Mouse (Mus musculus) forebrain, embryonic 15.5 days (tissue): ENCODE results near the gene Abcg1. TPM values are rescaled to one million over a fixed set of nuclear protein-coding genes. Genes with fewer than 3 reads are reported as not detected.

Experiments used
- ATAC-seq: fragments of 200-750 bp; cut with Nextera tagmentation; replicated peaks from 2 replicates; pipeline ENCODE4 v1.8.0; 2017; ENCODE audit warnings: mild to moderate bottlenecking, moderate TSS enrichment, moderate library complexity
- H3K27ac ChIP-seq: fragments of 300-500 bp; sonication (generic); replicated peaks from 2 replicates; pipeline ENCODE4 v1.5.1; 2015; ENCODE audit warnings: mild to moderate bottlenecking, inconsistent platforms
- H3K27me3 ChIP-seq: fragments of 300-500 bp; sonication (generic); 2 replicates; pipeline ENCODE4 v1.6.1; 2015; ENCODE audit warnings: inconsistent platforms
- H3K36me3 ChIP-seq: fragments of 300-500 bp; sonication (generic); 2 replicates; pipeline ENCODE4 v1.6.1; 2015; ENCODE audit warnings: mild to moderate bottlenecking, inconsistent platforms
- H3K4me1 ChIP-seq: fragments of 300-500 bp; sonication (generic); 2 replicates; pipeline ENCODE4 v1.6.1; 2015; ENCODE audit warnings: inconsistent platforms
- H3K4me2 ChIP-seq: fragments of 300-500 bp; sonication (generic); replicated peaks from 2 replicates; pipeline ENCODE4 v1.6.1; 2015; ENCODE audit warnings: mild to moderate bottlenecking, inconsistent platforms
- H3K4me3 ChIP-seq: fragments of 300-500 bp; sonication (generic); 2 replicates; pipeline ENCODE4 v1.5.1; 2015; ENCODE audit warnings: mild to moderate bottlenecking, inconsistent platforms
- H3K9ac ChIP-seq: fragments of 300-500 bp; sonication (generic); replicated peaks from 2 replicates; pipeline ENCODE4 v1.6.1; 2015; ENCODE audit warnings: mild to moderate bottlenecking, inconsistent platforms
- H3K9me3 ChIP-seq: fragments of 300-500 bp; sonication (generic); 2 replicates; pipeline ENCODE4 v1.6.1; 2016; ENCODE audit warnings: inconsistent platforms
- WGBS: fragments of 180-500 bp; shearing (Covaris S2); methylation state at CpG from one replicate; pipeline ENCODE4 v1.1.7; 2015; ENCODE audit warnings: mixed read lengths; 5-methylcytosine and 5-hydroxymethylcytosine counted together
- polyA plus RNA-seq: library from polyadenylated mRNA; unstranded; fragments of >200 nt; fragmentation: Nextera tagmentation; extraction: Ambion mirVana; gene quantifications from 2 replicates; pipeline ENCODE4 v1.2.1, GENCODE M21; 2015

Abcg1 gene
- polyA plus RNA-seq, 1 experiment from 2014 or later: 20.8 TPM

DNA sequence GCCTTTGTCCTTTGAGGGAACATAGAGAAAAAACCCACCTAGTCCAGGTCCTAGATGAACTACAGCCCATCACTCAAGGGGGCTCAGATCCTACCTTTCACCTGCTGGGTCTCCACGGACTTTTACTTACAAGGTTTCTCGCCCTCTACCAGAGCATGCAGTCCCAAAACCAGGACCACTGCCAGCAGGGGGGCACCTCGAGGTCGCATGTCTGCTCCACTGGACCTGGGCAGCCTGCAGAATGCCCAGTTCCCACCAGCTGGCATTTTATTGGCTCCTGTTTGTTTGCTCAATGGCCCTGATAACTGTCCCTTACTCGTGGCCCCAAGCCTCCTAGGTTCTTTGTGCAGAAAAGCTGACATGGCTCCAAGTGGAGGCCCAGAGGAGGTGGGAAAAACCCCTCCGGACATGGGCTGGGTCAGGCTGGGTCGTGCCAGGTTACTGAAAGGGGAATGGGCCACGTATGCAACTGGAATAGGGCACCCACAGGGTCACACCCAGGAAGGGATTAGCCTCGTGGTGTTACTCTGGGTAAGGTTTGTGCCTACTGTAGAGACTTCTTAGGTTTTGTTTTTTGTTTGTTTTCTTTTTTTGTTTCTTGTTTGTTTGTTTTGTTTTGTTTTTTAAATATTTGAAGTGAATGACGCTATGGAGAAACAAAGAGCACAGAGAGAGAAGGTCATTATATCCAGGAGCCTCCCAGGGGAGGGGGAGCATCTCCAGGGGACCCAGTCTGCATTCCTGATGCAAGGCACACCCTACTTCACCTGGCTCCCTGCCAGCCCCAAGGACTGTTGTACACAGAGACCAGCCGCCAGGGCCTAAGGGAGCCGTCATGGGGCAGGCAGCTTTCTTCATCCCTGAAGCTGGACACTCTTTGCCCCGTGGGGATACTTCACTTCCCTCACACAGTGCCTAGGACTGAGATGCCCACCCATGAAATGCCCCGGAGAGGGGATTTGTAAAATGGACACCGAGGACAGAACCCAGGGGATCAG, 86.9 kb downstream of the Abcg1 start, which contains the start of gene Tff2:
TSS of gene Tff2 (minus strand) at position 243 of the 998 bp plus-strand sequence.
- H3K4me1 ChIP-seq: no peaks in the 10 kb centered on the region
- WGBS: 54% methylated on average over 15 of the region's 15 CpGs
- H3K9me3 ChIP-seq: no peaks in the 10 kb centered on the region
- no peak within 1 kb of the TSS for H3K4me3 ChIP-seq
- no peak within 1 kb of the TSS for H3K27ac ChIP-seq
- no peaks in the 10 kb centered on the region for H3K36me3 ChIP-seq
- H3K27me3 ChIP-seq: no peaks in the 10 kb centered on the region
- H3K4me2 ChIP-seq: no peak within 1 kb of the TSS
- H3K9ac ChIP-seq: no peak within 1 kb of the TSS
- ATAC-seq: no peak

DNA sequence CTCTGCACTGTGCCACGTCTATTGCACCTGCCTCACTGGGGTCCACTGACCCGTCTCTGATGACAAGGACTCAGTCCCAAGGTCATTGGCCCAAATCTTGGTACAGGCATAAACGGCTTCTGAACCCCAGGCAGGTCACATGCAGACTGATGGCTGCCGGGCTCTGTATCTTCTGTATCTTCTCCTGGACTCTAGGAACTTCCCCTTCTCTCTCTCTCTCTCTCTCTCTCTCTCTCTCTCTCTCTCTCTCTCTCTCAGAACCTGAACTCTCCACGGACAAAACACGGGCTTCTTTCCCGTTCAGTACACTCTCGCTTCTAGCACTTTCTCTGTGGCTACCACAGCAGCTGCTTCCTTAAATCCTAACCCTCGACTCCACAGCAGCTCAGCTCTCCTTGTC, 88.5 kb downstream of the Abcg1 start:
- no peaks in the 10 kb centered on the region for H3K9me3 ChIP-seq
- 81% methylated on average over 9 of the region's 9 CpGs for WGBS
- H3K4me2 ChIP-seq: no peak overlapping the region
- no peaks in the 10 kb centered on the region for H3K36me3 ChIP-seq
- no peak overlapping the region for H3K9ac ChIP-seq
- H3K4me1 ChIP-seq: no peaks in the 10 kb centered on the region
- H3K27ac ChIP-seq: no peak overlapping the region
- no peaks in the 10 kb centered on the region for H3K27me3 ChIP-seq
- H3K4me3 ChIP-seq: no peak overlapping the region
- ATAC-seq: no peak

DNA sequence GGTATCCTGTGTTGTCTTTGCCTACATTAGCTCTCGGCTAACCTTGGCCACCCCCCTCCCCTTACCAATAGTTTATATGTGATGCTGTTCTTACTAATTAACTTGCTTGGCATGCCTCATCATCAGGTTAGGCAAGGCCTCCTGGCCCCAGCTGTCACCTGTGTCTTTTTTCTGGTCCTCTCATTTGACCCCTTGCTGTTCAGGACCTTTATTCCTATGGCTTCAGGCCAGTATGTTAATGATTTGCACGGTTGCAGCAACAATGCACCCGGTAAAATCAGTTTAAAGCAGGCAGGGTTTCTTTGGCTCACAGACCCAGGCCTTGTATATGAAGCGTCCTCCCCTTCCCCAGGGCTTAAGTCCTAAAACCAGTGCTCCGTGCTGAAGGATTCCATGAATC, 95.0 kb downstream of the Abcg1 start:
- Histone ChIP-seq H3K27me3 (no peaks in the 10 kb centered on the region), H3K27ac (no peak overlapping the region), H3K36me3 (no peaks in the 10 kb centered on the region), H3K4me3 (no peak overlapping the region), H3K9me3 (no peaks in the 10 kb centered on the region), H3K4me2 (no peak overlapping the region), H3K9ac (no peak overlapping the region), H3K4me1 (no peaks in the 10 kb centered on the region)
- no peak for ATAC-seq
- WGBS: 31% methylated on average over 5 of the region's 5 CpGs

DNA sequence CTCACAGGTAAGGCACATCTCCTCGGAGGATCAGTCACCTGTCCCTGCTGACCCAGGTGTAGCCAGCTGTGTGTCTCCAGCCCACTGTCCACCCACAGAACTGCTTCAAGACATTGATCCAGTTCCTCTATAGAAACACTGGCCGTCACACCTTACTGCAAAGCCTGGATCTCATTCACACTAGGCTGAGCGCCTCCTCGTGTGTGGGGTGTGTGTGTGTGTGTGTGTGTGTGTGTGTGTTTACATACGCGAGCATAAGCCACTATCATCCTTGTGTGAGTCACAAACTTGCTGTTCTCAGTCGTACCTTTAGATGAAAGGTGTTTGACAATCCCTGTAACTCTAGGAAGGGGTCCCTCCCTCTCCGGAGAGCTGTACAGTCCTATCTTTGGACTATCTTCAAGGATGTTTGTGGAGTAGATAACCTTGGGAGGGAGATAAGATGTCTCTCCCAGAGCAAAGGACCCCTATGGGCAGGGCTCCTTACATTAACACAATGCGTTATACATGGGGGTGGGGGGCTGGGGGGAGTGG, 95.6 kb downstream of the Abcg1 start:
- ATAC-seq: no peak
- Histone ChIP-seq H3K4me1 (no peaks in the 10 kb centered on the region), H3K4me3 (no peak overlapping the region), H3K36me3 (no peaks in the 10 kb centered on the region), H3K9me3 (no peaks in the 10 kb centered on the region), H3K9ac (no peak overlapping the region), H3K27me3 (no peaks in the 10 kb centered on the region), H3K4me2 (no peak overlapping the region), H3K27ac (no peak overlapping the region)
- WGBS: 87% methylated on average over 9 of the region's 9 CpGs

DNA sequence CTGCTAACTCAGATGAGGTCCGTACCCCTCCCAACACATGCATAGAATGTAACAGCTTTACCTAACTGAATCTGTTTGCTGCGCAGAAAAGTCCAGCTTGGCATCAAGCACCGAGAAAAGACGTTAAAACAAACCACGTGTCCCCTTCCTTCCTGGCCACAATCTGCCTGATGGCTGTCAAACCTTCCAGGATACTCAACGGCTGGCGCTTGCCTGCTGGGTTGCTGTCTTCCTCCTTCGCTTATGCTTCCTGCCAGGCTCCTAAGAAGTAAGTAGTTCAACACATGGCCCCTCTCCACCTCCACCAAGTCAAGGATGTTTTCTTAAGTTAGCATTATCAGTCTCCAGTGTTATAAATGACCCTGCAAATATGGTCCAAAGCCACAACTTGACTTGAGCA, 96.3 kb downstream of the Abcg1 start:
- Histone ChIP-seq H3K9me3 (no peaks in the 10 kb centered on the region), H3K9ac (no peak overlapping the region), H3K27ac (no peak overlapping the region), H3K4me2 (no peak overlapping the region), H3K4me1 (no peaks in the 10 kb centered on the region), H3K27me3 (no peaks in the 10 kb centered on the region), H3K36me3 (no peaks in the 10 kb centered on the region), H3K4me3 (no peak overlapping the region)
- 83% methylated on average over 8 of the region's 8 CpGs for WGBS
- no peak for ATAC-seq

DNA sequence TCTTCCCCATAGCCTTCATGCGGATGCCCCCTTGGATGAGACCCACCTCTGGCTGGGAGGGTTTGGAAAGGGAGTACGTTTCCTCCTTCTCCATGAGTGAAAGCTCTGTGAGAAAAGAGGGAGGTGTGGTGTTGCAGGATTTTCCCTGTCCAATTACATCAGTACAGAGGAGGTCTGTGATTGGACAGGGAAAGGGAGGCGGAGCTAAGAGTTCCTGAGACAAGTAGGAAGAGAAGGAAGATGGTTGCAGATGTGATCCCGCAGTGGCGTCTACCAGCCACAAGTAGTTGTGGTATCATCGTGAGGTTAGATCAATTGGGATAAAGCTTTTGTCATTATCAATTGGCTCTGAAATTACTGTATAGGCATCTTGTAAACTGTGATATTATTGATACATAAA, 100.4 kb downstream of the Abcg1 start:
- Histone ChIP-seq H3K4me3 (no peak overlapping the region), H3K9ac (no peak overlapping the region), H3K4me2 (no peak overlapping the region), H3K27ac (no peak overlapping the region), H3K4me1 (no peaks in the 10 kb centered on the region), H3K27me3 (no peaks in the 10 kb centered on the region), H3K9me3 (no peaks in the 10 kb centered on the region), H3K36me3 (no peaks in the 10 kb centered on the region)
- no peak for ATAC-seq
- 81% methylated on average over 6 of the region's 6 CpGs for WGBS

DNA sequence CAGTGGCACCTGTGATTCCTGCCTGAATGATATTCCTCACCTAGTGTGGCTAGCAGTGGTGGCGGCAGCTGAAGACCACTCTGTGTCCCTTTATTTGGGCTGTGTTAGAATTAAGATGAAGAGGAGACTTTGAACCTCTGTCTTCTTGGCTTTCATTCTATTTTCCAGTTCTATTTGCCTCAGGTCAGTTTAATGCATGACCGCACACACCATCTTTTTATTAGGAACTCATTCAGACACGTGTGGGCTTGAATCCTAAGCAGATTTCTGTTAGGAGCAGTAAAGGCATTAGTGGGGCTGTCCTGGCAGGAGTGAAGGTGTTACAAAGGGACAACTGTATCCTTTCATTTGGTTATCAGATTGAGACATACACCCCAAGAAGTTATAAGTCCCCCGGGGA, 102.8 kb downstream of the Abcg1 start:
- no peaks in the 10 kb centered on the region for H3K36me3 ChIP-seq
- H3K27me3 ChIP-seq: no peaks in the 10 kb centered on the region
- H3K4me1 ChIP-seq: no peaks in the 10 kb centered on the region
- no peak overlapping the region for H3K9ac ChIP-seq
- WGBS: 60% methylated on average over 4 of the region's 4 CpGs
- no peak for ATAC-seq
- no peak overlapping the region for H3K27ac ChIP-seq
- H3K4me2 ChIP-seq: no peak overlapping the region
- no peaks in the 10 kb centered on the region for H3K9me3 ChIP-seq
- H3K4me3 ChIP-seq: no peak overlapping the region

DNA sequence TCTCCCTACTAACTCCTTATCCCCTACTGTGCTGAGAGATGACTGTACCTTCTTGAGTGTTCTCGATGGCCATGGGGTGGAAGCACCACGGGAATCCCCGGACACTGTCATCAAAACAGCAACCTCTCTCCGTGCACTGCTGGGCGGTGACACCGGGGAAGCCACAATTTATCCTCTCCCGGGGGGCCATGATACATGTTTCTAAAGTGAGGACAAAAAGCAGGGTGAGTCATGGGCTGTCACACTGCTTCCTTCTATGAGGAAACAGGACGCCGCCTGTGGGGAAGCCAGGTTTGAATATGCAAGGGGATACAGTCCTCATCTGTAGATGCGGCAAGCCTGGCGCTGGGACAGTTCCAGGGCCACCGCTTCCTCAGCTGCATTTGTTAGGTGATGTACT, 105.1 kb downstream of the Abcg1 start:
- WGBS: 91% methylated on average over 12 of the region's 12 CpGs
- no peak for ATAC-seq
- Histone ChIP-seq H3K36me3 (no peaks in the 10 kb centered on the region), H3K27ac (no peak overlapping the region), H3K9me3 (no peaks in the 10 kb centered on the region), H3K4me2 (no peak overlapping the region), H3K27me3 (no peaks in the 10 kb centered on the region), H3K4me3 (no peak overlapping the region), H3K4me1 (no peaks in the 10 kb centered on the region), H3K9ac (no peak overlapping the region)

DNA sequence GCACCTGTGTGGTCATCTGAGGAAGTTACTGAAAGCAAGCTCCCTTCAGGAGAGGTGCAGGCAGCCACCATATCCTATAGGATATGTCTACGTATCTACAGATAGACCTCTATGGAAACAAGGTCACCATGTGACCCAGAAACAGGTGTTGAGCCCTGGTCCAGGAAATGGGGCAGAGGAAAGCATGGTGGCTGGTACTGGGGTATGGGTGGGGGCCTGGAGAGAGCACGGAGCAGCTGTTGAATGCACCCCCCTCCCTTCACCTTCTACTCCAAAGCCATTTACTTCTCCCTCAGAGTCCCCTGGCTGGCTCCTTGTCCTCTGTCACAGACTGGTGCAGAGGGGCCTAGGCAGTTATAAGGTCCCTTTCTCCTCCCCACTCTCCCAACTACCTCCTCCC, 106.3 kb downstream of the Abcg1 start:
- Histone ChIP-seq H3K9ac (no peak overlapping the region), H3K4me1 (no peaks in the 10 kb centered on the region), H3K27ac (no peak overlapping the region), H3K4me3 (no peak overlapping the region), H3K4me2 (no peak overlapping the region), H3K9me3 (no peaks in the 10 kb centered on the region), H3K36me3 (no peaks in the 10 kb centered on the region), H3K27me3 (no peaks in the 10 kb centered on the region)
- ATAC-seq: no peak
- WGBS: 71% methylated on average over 2 of the region's 2 CpGs

DNA sequence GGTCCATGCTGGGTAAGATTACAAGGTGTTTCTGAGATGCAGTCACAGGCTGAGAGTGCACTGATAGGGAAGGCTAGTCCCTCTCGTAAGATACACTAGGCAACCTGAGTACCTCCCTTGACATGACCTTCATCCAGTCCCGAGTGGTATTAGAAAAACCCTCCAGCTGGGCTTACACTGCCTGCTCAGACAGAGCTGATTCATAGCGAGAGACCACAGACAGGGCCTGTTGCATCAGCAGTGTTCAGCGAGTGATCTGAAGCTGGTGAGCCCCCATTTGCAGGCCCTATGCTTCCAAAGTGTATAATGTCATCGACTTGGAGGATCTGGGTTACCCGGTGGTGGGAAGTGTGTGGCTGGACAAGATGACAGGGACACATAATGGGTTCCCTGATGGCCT, 107.7 kb downstream of the Abcg1 start, which contains the start of gene Tff1:
TSS of gene Tff1 (minus strand) at position 151 of the 400 bp plus-strand sequence.
- H3K4me2 ChIP-seq: no peak within 1 kb of the TSS
- no peak within 1 kb of the TSS for H3K4me3 ChIP-seq
- H3K27ac ChIP-seq: no peak within 1 kb of the TSS
- H3K4me1 ChIP-seq: no peaks in the 10 kb centered on the region
- WGBS: 93% methylated on average over 6 of the region's 6 CpGs
- H3K27me3 ChIP-seq: no peaks in the 10 kb centered on the region
- no peak for ATAC-seq
- no peak within 1 kb of the TSS for H3K9ac ChIP-seq
- no peaks in the 10 kb centered on the region for H3K36me3 ChIP-seq
- H3K9me3 ChIP-seq: no peaks in the 10 kb centered on the region
